Mouse (Mus musculus): ENCODE measurements at regions not wholly inside any gene's neighbourhood (a gene's known extent, or its start where the extent isn't known, plus 50 kb on each side); places are given as distances from the start of the nearest gene placed in this dataset.

DNA sequence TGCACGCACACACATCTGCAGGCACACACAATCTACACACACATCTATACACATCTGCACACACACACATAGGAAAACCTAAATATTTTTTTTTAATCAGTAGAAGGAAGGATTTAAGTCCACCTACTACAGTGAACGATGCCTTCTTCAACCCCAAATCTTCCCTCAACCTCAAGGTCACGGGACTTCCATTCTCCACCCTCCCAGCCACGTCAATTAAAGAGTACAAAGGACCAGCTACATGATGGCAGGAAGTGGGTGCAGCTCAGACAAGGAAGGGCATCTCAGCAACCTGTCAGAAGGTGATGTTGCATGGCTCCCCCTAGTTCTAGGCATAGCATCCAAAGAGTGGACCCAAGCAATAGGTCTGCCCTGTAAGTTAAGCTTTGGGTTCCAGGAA, 408.5 kb downstream of the Sox9 start:
- Histone ChIP-seq H3K4me3 (replicated peaks in 1 of 3; ENCODE audit: low read depth in 2 of 3, low read length in 2 of 3, poor library complexity in 1 of 3) (peak overlapping the region in 1 of 3 experiments; percentile 27), H3K9ac (ENCODE audit: insufficient read depth, low read depth) (peak overlapping the region; percentile 41), H3K79me2 (replicated peaks; ENCODE audit: control insufficient read depth, extremely low read depth, insufficient read depth, poor library complexity, severe bottlenecking) (no peaks in the 10 kb centered on the region), H3K9me3 (replicated peaks; ENCODE audit: low read length) (no peaks in the 10 kb centered on the region), H3K27ac (ENCODE audit: insufficient read depth, low read depth) (no peak overlapping the region), H3K4me1 (ENCODE audit: control insufficient read depth in 1 of 2, insufficient read depth in 2 of 2) (peaks cover 34 to 72% of the 10 kb centered on the region in 2 experiments), H3K4me2 (ENCODE audit: insufficient read depth, low read depth, poor library complexity, severe bottlenecking) (peak overlapping the region; percentile 51), H3K36me3 (replicated peaks in 1 of 2; ENCODE audit: control insufficient read depth in 1 of 2, insufficient read depth in 1 of 2, low read length in 1 of 2) (no peaks in the 10 kb centered on the region), H3K27me3 (replicated peaks) (no peaks in the 10 kb centered on the region)
- TF ChIP-seq KAT2A (IDR thresholded peaks at IDR 0.05; ENCODE audit: insufficient replicate concordance, low read length), result no peak
- peak; percentile 67 for TF ChIP-seq BHLHE40 (IDR thresholded peaks at IDR 0.05; ENCODE audit: low read depth, low read length)
- in situ Hi-C loops (cut with MboI; ENCODE audit: low pct_ligation_motif_present, low pct_unique_long_range_greater_than_20kb, low sequenced_read_pairs) (loop anchor here (10.0 to 25.0 kb wide), 2 partner anchors 94 to 622 kb away; no protein-coding TSS in a partner anchor), dilution Hi-C loops (cut with MboI; ENCODE audit: extremely low pct_ligation_motif_present, extremely low pct_unique_long_range_greater_than_20kb, low sequenced_read_pairs) (no loop called here)
- DNase-seq (ENCODE audit: extremely low read depth), result no peak

DNA sequence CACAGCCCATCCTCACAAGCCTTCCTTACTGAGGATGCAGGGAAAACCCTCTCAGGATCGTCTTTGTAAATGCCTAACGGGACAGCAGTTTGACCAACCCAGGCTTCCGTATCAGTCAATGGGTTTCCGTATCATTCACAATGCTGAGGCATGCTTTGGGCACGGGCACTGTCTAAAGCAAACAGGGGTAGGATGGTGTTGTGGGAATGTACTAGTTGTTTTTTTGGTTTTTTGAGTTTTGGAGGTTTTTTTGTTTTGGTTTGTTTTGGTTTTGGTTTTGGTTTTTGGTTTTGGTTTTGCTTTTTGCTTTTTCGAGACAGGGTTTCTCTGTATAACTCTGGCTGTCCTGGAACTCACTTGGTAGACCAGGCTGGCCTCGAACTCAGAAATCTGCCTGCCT, 409.0 kb downstream of the Sox9 start:
- dilution Hi-C loops (cut with MboI; ENCODE audit: extremely low pct_ligation_motif_present, extremely low pct_unique_long_range_greater_than_20kb, low sequenced_read_pairs), result no loop called here
- peak overlapping the region; percentile 51; the same call in 1 of the 2 replicates for H3K4me2 ChIP-seq (ENCODE audit: insufficient read depth, low read depth, poor library complexity, severe bottlenecking)
- no peaks in the 10 kb centered on the region for H3K9me3 ChIP-seq (replicated peaks; ENCODE audit: low read length)
- in situ Hi-C loops (cut with MboI; ENCODE audit: low pct_ligation_motif_present, low pct_unique_long_range_greater_than_20kb, low sequenced_read_pairs), result loop anchor here (10.0 to 25.0 kb wide), 2 partner anchors 94 to 621 kb away; no protein-coding TSS in a partner anchor
- TF ChIP-seq BHLHE40 (IDR thresholded peaks at IDR 0.05; ENCODE audit: low read depth, low read length), result 0 out of 2 replicates have a peak, but pooled peaks have one; percentile 22
- 0 out of 2 replicates have a peak, but pooled peaks have one; percentile 21 for TF ChIP-seq ELF1 (IDR thresholded peaks at IDR 0.05; ENCODE audit: low read depth, low read length)
- TF ChIP-seq E2F4 (IDR thresholded peaks at IDR 0.05; ENCODE audit: insufficient replicate concordance, low read depth, low read length), result no peak
- no peak for TF ChIP-seq MXI1 (IDR thresholded peaks at IDR 0.05; ENCODE audit: low read depth, low read length)
- no peak for TF ChIP-seq PAX5 (IDR thresholded peaks at IDR 0.05; ENCODE audit: low read length)
- no peak for TF ChIP-seq MAFK (IDR thresholded peaks at IDR 0.05; ENCODE audit: insufficient replicate concordance, low read length)
- TF ChIP-seq CHD2 (IDR thresholded peaks at IDR 0.05; ENCODE audit: low read length), result no peak
- TF ChIP-seq POLR2A (IDR thresholded peaks at IDR 0.05; ENCODE audit: low read depth, low read length), result no peak
- peak; percentile 61 for TF ChIP-seq ZNF384 (IDR thresholded peaks at IDR 0.05; ENCODE audit: low read depth, low read length)
- TF ChIP-seq UBTF (IDR thresholded peaks at IDR 0.05; ENCODE audit: low read depth, low read length), result no peak
- no peak for TF ChIP-seq ZMIZ1 (IDR thresholded peaks at IDR 0.05; ENCODE audit: low read depth, low read length)
- TF ChIP-seq JUN (IDR thresholded peaks at IDR 0.05; ENCODE audit: insufficient read depth, low read depth, low read length), result no peak
- no peak for TF ChIP-seq GABPA (IDR thresholded peaks at IDR 0.05; ENCODE audit: insufficient replicate concordance, low read depth, low read length)
- TF ChIP-seq ZKSCAN1 (IDR thresholded peaks at IDR 0.05; ENCODE audit: borderline replicate concordance, low read depth, low read length), result peak; percentile 76; the same call in 1 of the 2 replicates
- no peak for TF ChIP-seq SIN3A (IDR thresholded peaks at IDR 0.05; ENCODE audit: low read length)
- peak; percentile 72 for TF ChIP-seq ETS1 (conservative IDR thresholded peaks at IDR 0.05; ENCODE audit: low read depth, low read length)
- TF ChIP-seq USF1 (IDR thresholded peaks at IDR 0.05; ENCODE audit: low read depth, low read length), result no peak
- TF ChIP-seq SMC3 (IDR thresholded peaks at IDR 0.05; ENCODE audit: low read depth, low read length), result no peak
- TF ChIP-seq IRF4 (IDR thresholded peaks at IDR 0.05; ENCODE audit: low read depth, low read length), result peak; percentile 76; the same call in 1 of the 2 replicates
- TF ChIP-seq NELFE (IDR thresholded peaks at IDR 0.05; ENCODE audit: low read depth, low read length), result no peak
- TF ChIP-seq RCOR1 (conservative IDR thresholded peaks at IDR 0.05; ENCODE audit: low read depth, low read length), result no peak
- no peak for TF ChIP-seq MAX (IDR thresholded peaks at IDR 0.05; ENCODE audit: low read length)
- TF ChIP-seq KAT2A (IDR thresholded peaks at IDR 0.05; ENCODE audit: insufficient replicate concordance, low read length), result no peak
- no peak overlapping the region for H3K27ac ChIP-seq (ENCODE audit: insufficient read depth, low read depth)
- peak overlapping the region; percentile 41 for H3K9ac ChIP-seq (ENCODE audit: insufficient read depth, low read depth)
- H3K4me3 ChIP-seq (replicated peaks in 1 of 3; ENCODE audit: low read depth in 2 of 3, low read length in 2 of 3, poor library complexity in 1 of 3), result peak overlapping the region in 1 of 3 experiments; percentile 27
- no peaks in the 10 kb centered on the region for H3K79me2 ChIP-seq (replicated peaks; ENCODE audit: control insufficient read depth, extremely low read depth, insufficient read depth, poor library complexity, severe bottlenecking)
- no peaks in the 10 kb centered on the region for H3K36me3 ChIP-seq (replicated peaks in 1 of 2; ENCODE audit: control insufficient read depth in 1 of 2, insufficient read depth in 1 of 2, low read length in 1 of 2)
- peaks cover 34 to 73% of the 10 kb centered on the region in 2 experiments for H3K4me1 ChIP-seq (ENCODE audit: control insufficient read depth in 1 of 2, insufficient read depth in 2 of 2)
- H3K27me3 ChIP-seq (replicated peaks), result no peaks in the 10 kb centered on the region
- DNase-seq (ENCODE audit: extremely low read depth), result no peak
